Mouse (Mus musculus): ENCODE results near the gene BC035947.
"Not testable (repeated sequence)": the region's sequence is repeated elsewhere in the genome, so short reads cannot be mapped to it uniquely, and the experiment has no call there.

The BC035947 gene

DNA sequence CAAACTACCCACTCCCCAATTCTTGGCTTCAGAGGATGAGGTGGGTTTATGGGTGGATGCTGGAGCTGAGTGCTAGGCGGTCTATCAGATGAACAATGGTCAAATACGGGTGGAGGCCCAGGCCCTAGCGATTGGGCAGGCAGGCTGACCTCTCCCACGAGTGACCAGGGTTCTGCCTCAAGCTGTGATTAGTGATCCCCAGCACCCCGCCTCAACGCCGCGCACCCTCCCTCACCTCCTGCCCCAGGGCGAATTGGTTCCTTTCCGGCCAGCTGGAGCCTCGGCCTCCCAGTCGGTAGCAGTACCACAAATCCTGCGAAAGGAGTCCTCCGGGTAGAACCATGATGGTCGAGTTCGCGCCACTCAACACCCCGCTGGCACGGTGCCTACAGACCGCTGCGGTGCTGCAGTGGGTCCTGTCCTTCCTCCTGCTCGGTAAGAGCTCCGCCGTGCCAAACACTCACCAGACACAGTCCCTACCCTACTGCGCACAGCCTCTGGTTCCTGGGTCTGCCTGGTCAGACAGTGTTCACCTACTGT lies at the start of gene BC035947:
Gene BC035947, minus strand, starts transcription at position 538 of the 540 bp plus-strand sequence.
- no peak for DNase-seq (ENCODE audit: low spot score)

DNA sequence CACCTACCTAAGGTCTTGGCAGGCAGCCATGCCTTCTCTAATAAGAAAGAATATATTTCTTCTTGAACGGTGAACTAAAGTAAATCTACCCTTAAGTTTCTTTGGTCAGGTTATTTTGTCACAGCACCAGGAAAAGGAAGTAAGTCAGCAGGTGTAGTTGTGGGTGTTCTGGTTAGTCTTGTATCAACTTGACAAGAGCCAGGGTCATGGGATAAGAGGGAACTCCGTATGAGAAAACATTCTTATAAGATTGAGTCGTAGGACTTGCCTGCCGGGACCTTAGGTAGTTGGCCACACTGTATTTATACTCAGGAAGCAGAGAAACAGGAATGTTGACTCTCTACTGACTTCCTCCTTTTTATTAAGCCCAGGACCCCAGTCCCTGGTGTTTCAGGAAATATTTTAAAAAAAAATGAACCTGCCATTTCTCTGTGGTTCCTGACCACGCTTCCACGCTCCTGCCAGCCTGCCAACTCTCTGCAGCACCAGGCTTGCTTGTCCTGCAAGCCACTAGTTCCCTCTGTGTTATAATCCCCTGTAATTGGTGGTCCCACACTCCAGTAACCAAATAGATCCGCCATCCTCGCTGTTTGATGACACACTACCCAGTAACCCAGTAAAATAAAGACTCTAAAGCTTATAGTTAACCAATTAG lies 42.2 kb upstream of the BC035947 start:
- DNase-seq (ENCODE audit: low spot score), result no peak

DNA sequence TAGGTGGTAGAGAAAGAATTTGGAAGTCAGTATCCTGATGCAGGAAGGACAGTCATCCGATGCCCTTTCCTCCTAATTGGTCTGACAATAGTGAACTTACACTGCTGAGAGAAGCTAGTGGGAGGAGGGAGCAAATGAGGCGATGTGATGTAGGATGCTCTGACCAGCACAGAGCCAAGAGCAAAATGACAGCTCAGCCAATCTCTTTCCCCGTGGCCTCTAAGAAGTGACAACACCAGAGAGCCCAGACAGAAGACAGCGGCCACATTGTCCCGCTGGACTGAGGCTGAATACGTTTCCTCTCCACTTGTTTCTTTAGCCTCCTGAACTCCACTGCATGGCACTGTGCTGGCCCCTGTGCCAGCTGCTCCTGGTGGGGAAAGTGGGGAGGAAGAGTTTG lies 37.0 kb upstream of the BC035947 start:
- no peak for DNase-seq (ENCODE audit: low spot score)

DNA sequence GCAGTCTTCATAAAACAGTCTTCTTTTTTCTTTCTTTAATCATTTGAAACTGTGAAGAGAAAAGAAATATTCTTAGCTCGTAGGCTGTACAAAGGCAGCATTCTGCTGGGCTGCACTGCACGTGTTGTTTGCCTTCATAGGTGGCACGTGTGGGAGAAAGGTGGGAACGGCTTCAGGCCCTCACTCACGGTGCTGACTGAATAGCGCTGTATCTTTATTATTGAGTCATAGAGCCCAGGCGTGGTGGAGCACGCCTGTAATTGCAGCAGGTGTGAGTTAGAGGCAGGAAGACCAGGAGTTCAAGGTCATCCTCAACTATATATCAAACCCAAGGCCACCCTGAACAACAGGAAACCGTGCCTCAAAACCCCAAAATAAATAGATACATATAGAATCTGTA lies 34.3 kb upstream of the BC035947 start:
- DNase-seq (ENCODE audit: low spot score), result no peak

DNA sequence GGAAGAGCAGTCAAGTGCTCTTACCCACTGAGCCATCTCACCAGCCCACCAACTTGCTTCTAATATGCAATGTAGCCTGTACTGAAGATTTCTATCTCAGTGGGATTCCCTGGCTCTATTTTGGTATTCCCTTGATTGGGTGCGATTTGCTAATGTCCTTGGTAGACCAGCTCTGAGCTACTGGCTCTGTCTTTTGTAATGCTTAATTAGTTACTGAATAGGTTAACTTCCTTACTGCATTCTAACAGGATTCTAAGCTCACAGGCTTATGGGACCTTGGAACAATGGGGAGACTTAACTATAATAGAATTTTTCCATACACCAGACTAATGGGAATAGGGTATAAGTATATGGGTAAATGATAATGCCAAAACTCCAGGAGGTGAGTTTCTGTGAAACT lies 31.7 kb upstream of the BC035947 start:
- not testable (repeated sequence) for DNase-seq (ENCODE audit: low spot score)

DNA sequence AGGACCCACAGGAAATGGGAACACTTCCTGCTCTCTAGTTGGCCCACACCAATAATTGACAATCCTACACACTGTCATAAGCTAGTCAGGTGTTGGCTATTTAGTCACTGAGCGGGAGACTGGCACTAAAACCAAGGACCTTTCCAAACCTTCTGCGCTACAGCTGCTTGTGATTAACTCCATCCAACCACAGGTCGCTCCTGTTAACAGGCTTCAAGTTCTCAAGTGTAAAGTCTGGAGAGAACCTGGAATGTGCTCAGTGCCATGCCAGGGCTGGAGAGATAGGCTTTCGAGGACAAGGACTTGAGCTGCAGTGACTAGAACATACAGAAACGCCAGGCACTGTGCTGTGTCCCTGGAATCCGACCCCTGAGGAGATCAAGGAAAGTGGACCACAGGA lies 27.2 kb upstream of the BC035947 start:
- no peak for DNase-seq (ENCODE audit: low spot score)

DNA sequence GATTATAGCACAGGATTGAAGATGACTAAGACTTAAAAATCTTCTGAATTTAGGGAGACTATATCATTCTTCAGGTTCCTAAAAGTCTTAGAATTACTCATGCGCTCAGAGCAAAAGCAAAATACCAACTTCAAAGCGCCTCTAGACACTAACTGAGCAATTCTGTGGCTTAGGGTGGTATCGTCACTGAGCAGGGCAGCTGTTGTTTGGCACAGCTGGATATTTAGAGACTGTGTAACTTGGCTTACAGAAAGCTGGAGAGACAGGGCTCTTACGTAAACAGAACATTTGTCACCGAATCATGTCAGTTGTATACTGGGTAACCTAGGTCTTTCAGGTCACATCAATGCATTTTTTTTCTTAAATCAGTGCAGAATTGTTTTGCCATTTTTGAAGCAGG lies 26.4 kb upstream of the BC035947 start:
- DNase-seq (ENCODE audit: low spot score), result no peak

DNA sequence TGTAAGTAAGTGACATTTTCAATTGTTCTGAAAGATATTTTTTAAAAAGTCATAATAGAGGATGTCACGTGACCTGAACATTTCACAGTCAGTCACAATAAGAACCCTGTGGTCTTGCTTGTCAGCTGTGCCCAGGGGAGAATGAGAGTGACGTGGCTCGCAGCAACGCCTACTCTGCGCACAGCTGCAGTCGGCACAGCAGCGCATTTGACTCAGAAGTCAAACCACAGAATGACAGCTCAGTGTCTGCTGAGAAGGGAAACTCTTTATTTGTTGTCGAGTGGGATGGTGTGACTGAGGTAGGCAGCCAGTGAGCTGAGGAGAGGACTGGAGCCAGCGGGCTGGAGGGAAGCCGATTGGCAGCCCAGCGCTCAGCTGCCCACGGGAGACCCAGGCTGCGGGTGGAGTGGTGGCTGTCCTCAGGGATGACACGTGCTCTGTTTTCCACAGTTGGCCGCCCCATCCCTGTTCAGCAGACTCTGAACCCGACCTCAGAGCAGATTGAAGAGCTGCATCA lies 25.6 kb upstream of the BC035947 start:
- DNase-seq (ENCODE audit: low spot score), result peak; percentile 83

DNA sequence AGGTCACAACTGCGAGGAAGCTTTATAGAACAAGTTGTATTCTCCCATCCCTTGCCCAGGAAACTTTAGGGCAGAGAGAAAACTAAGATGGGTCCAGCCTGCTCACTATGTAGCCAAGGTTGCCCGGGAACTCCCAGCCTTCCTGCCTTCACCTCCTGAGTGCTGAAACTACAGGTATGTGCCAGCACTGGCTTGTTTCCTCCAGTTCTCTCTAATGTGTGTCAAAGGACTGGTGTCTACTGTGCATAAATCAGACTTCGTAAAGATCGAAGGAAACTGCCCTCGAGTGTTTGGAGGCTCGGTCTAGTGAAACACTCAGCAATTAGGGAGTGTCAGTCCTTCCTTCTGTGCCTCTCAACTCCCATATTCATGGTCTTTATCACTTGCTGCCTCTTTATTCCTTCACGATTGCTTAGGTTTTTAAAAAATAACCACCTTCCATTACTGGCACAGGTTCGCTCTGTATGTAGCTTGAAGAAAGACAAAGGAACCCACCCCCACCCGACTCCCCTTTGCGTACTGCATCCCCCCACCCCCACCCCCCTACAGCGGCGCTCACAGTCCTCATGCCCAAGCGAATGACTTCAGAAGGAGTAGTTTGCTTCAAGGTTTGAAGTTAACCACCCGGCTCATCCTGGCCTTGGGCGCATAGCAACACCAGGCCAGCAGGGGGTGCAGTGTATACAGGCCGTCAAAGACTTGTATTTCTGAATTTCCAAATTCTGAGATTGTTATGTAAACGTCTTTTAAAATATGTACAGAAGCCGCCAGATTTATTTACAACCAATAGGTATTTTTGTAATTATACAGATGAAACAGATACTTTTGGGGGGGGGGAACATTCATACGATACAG lies 24.6 kb upstream of the BC035947 start:
- DNase-seq (ENCODE audit: low spot score), result peak; percentile 84

DNA sequence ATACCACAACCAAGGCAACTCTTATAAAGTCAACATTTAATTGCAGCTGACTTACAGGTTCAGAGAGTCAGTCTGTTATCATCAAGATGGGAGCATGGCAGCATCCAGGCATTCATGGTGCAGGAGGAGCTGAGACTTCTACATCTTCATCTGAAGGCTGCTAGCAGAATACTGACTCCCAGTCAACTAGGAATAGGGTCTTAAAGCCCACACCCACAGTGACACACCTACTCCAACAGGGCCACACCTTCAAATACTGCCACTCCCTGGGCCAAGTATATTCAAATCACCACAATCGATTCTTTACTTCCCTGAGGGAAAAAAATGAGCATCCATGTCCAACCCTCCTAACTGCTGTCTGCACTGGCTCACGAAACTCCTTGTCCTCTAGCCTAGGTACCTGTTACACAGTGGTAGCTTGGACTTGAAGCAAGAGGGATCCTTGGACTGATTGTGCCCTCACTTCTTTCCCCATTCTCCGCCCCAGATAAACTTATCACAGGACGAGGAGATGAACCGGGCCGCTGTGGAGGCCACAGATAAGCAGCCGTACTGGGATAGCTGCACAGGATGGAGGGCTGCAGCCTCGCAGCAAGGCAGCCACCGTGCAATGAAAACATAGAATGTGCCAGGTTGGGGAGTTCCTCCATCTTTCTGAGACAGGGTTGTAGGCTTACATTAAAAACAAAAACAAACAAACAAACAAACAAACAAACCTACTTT lies 22.6 kb upstream of the BC035947 start:
- DNase-seq (ENCODE audit: low spot score), result no peak

DNA sequence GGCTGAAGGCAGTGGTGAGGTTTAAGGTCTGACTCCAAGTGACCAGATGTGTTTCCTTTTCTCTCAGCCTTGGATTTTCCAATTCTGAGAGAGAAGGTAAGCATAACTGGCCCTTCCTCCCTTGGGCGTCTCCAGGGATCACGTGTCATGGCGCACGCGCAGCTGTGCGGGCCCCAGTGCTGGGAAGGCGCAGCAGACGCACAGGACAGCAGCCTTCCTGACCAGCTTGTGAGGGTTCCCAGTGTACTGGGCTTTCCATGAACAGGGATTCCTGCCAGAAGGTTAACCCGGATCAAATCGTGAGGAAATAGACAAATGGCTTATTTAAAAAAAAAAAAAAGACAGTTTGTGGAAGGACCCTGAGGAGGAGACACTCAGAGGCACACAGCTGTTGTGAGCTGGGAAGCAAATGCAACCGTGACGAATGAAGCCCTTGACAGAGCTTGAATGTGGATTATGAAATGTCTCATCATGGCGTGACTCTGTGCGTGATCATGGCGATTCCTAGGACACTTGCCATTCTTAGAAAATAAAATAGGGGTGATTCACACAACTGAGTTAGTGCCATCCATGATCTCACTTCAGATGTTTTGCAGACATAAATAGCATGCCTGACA lies 20.3 kb upstream of the BC035947 start:
- no peak for DNase-seq (ENCODE audit: low spot score)

DNA sequence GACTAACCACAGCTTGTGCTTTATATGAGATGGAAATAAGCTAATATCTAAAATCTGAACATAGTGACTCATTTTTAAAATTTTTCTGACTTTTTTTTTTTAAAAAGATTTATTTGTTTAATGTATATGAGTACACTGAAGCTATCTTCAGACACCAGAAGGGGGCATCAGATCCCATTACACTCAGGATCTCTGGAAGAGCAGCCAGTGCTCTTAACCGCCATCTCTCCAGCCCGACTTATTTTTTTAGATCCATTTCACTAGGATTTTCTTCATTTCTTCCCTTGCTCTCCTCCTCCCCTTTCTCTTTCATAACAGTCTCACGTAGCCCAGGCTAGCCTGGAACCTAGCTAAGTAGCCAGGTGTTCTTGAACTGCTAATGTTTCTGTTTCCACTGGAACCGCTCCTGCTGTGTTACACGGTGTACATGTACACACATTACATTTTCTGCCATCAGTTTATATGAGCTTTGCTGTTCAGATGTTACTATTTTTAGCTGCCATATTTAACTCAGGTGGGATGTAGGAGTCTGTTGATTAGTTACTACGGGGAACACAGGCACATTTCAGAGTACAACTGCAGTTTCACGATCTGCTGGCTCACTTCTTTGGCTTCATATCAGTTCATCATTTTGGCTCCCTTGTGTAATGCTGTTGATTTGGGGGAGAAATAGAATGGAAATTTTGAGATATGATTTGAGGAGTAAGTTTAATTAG lies 18.7 kb upstream of the BC035947 start:
- no peak for DNase-seq (ENCODE audit: low spot score)

DNA sequence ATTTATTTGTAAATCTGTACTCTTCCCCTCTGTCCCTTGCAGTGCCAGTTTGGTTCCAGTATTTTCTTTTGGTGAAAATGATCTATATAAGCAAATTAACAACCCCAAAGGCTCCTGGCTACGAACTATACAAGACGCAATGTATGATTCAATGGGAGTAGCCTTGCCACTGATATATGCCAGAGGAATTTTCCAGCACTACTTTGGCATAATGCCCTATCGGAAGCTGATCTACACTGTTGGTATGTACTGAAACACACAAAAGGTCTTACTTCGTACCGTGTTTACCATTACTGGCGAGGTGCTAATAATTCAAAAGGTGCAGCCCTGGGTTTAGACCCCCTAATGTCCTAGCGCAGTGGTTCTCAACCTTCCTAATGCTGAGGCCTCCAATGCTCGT lies 17.1 kb upstream of the BC035947 start:
- DNase-seq (ENCODE audit: low spot score), result no peak

DNA sequence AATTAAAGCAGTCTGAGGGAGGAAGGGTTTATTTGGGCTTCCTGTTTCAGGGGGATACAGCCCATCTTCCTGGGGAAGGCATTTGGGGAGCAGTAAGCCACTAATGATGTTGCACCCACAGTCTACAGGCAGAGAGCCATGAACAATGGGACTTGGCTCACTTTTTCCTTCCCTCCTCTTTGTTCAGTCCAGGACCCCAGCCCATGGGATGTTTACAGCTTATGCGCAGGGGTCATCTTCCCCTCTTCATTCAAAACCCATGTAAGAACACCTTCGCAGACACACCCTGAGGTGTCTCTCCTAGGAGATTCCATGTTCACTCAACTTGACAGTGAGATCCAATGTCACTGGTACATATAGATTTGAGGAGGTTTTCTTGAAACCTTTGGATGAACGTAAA lies 16.4 kb upstream of the BC035947 start:
- no peak for DNase-seq (ENCODE audit: low spot score)

DNA sequence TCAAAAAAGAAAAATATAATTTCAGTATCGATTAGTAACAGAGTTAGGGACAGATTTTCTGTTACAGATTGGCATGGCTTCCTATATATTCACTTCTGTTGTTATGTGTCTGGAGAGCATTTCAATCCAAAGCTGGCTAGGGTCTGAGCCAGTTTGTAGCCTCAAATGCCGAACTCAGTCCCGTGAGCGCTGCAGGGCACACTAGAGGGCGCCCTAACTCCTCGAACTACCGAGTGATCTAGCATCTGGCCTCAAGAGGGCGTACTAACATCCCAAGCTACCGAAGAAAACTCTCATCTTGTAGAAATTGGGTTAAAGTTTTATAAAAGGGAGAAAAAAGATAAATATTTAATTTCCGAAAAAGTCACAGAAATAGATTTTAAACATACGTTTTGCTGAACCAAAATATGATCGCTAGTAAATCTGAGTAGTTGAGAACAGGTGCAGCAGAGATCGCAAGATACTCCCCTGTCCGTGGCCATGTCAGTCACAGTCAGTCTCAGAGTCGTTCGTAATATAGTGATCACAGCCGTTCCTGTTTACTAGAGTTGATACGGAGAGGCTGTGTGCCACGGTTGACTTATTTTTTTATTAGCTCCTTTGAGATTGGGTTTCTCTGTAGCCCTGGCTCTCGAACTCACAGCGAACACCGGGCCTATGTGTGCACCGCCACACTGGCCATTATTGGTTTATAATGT lies 13.4 kb upstream of the BC035947 start:
- peak; percentile 56 for DNase-seq (ENCODE audit: low spot score)

DNA sequence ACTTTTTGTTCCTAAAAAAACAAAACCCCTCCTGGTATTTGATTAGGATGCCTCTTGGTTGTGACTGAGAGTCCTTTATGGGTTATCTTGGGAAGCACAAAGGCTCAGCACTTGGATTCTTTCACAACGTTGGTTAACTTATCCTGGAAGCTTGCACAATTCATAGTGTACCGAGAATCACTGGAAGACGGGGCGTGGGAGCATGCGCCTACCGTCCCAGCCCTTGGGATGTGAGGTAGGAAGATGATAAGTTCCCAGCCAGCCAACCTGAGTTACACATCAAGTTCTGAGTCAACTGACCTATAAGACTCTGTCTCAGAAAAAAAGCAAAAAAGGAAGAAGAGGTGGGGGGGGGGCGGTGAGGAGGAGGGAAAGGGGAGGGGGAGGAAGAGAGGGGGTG lies 6.9 kb upstream of the BC035947 start:
- no peak for DNase-seq (ENCODE audit: low spot score)

DNA sequence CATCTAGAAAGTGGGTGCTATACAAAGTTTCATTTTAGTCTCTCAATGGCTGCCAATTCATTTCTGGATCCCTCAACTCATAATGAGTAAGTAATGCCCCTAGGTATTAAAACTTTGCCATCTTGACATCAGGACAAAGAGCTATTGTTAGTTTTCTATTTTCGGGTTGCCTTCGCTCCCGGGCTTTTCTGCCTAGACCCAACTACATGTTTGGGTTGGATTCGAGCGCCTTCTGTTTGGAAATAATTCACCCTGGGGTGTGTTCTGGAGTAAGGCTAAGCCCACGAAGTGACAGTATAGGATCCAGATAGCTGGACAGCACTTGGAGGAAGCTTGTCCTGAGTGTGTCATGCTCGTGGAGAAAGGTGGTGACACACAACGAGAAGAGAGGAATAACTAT lies 798 bp upstream of the BC035947 start:
- no peak for DNase-seq (ENCODE audit: low spot score)

DNA sequence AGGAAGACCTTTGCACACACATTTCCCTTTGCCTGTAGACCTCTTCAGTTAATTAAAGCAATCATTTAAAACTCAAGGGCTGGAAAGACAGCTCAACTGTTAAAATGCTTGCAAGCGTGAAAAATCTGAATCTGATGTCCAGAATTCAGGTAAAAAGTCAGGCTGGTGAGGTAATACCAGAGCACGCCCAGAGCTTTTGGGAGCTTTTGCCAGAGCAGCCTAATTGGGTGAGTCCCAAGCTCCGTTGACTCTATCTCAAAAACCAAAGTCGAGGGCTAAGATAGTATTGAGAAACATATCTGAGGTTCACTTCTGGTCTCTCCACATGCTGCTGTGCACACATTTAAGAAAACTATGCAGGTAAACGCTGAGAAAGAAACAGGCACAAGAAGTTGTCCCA lies 1.1 kb downstream of the BC035947 start, which contains the start of gene Mogat1:
Gene Mogat1, plus strand, starts transcription at position 130 of the 400 bp plus-strand sequence.
- no peak for DNase-seq (ENCODE audit: low spot score)

DNA sequence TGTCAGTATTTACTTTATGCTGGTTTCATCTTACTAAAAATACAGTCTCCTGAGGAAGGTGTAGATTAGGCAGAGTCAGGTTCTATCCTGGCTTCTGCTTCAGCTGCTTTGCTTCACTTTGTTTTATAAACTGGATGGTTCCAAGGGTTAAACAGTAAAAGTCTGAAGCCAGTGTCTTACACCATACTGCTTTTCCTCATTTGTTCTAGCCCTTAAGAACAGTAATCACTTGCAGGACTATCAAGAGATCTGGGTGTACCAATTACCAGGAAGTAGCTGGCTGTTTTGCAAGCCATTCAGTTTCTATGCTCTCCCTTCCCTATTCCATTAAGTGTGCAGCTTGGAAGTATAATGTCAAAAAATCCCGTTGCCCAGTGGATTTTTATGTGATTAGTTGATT lies 4.8 kb downstream of the BC035947 start:
- DNase-seq (ENCODE audit: low spot score), result no peak

DNA sequence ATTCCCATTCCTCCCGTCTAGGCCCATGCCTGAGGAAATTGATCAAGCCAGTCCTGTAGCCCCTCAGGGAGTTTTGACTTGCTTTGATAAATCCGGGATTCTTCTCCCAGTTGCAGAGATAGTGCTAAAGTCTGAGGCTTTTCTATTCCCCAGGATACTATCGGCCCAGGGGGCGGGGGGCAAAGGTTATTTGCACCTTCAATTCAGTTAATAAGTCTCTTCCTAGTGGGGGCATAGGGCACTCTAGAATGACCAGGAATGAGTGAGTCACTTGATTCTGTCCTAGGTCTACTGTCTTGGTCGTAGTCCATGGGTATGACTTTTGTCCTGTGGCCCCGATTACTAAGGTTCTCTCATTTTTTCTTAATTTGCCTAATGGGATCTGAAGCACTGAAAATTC lies 9.4 kb downstream of the BC035947 start:
- DNase-seq (ENCODE audit: low spot score), result no peak

DNA sequence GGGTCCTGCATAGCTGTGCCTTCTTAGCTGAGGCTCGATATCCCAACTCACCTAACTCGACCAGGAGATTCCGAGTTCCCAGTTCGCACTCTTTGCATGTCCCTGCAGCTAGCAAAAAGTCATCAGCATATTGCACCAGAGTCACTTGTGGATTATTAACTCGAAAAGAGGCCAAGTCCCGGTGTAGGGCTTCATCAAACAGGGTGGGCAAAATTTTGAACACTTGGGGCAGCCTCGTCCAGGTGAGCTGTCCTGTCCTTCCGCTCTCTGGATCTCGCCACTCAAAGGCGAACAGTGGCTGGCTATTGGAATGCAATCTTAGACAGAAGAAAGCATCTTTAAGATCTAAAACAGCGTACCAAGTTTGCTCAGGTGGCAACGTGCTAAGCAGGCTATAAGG lies 10.1 kb downstream of the BC035947 start:
- DNase-seq (ENCODE audit: low spot score), result not testable (repeated sequence)

Measured in MN1 (cell line).